Mouse (Mus musculus) ES-E14 (cell line): ENCODE measurements around the gene Med25. TPM values are rescaled to one million over a fixed set of nuclear protein-coding genes. Genes with fewer than 3 reads are reported as not detected.
A peak's percentile ranks its signal among the peaks of the same experiment; 100 is the strongest.

ENCODE experiments used
- DNase-seq: peaks from one replicate; pipeline ENCODE4 v3.0.0-alpha.2; 2013; ENCODE audit warnings: low read depth, low spot score
- H3K27ac ChIP-seq: 2 replicates; pipeline ENCODE4 v1.5.1; 2012; ENCODE audit warnings: low read depth, mild to moderate bottlenecking, low read length, moderate library complexity, mixed read lengths; ENCODE audit not compliant: poor library complexity, insufficient read depth, severe bottlenecking
- H3K36me3 ChIP-seq: 2 replicates; pipeline ENCODE4 v1.6.1; 2012; ENCODE audit warnings: mild to moderate bottlenecking, low read length, moderate library complexity, mixed read lengths; ENCODE audit not compliant: control insufficient read depth, poor library complexity, insufficient read depth, severe bottlenecking
- H3K4me1 ChIP-seq, 2 experiments: fragments of 150-350 bp in 1 of 2; sonication (generic) in 1 of 2; 2 replicates each; pipeline ENCODE4 v1.6.1; 2012; ENCODE audit warnings: low read length in 2 of 2, mild to moderate bottlenecking in 1 of 2, mixed read lengths in 1 of 2; ENCODE audit not compliant: control insufficient read depth in 2 of 2, insufficient read depth in 2 of 2, poor library complexity in 1 of 2
- H3K4me3 ChIP-seq, 2 experiments: fragments of 150-350 bp in 1 of 2; sonication (generic) in 1 of 2; 2 replicates each; pipeline ENCODE4 v1.5.1; 2012; ENCODE audit warnings: low read length in 2 of 2, low read depth in 1 of 2, mild to moderate bottlenecking in 1 of 2, mixed read lengths in 1 of 2; ENCODE audit not compliant: insufficient read depth in 1 of 2, poor library complexity in 1 of 2, severe bottlenecking in 1 of 2
- H3K9ac ChIP-seq: 2 replicates; pipeline ENCODE4 v1.6.1; 2012; ENCODE audit warnings: low read depth, mild to moderate bottlenecking, low read length, mixed read lengths; ENCODE audit not compliant: poor library complexity, insufficient read depth, severe bottlenecking
- H3K9me3 ChIP-seq: fragments of 150-350 bp; sonication (generic); 2 replicates; pipeline ENCODE4 v1.6.1; 2012; ENCODE audit warnings: low read depth, mild to moderate bottlenecking, low read length; ENCODE audit not compliant: control insufficient read depth, insufficient read depth
- CHD2 ChIP-seq: IDR thresholded peaks from 2 replicates; pipeline ENCODE4 v1.6.1; 2014; ENCODE audit warnings: mild to moderate bottlenecking, low read depth, low read length, inconsistent platforms
- HCFC1 ChIP-seq: IDR thresholded peaks from 2 replicates; pipeline ENCODE4 v1.6.1; 2012; ENCODE audit warnings: low read length, inconsistent platforms, borderline replicate concordance; ENCODE audit not compliant: insufficient read depth
- MAFK ChIP-seq: IDR thresholded peaks from 2 replicates; pipeline ENCODE4 v1.6.1; 2014; ENCODE audit warnings: mild to moderate bottlenecking, low read depth, low read length, inconsistent platforms; ENCODE audit not compliant: insufficient read depth
- ZC3H11A ChIP-seq: IDR thresholded peaks from 2 replicates; pipeline ENCODE4 v1.6.1; 2012; ENCODE audit warnings: low read depth, mild to moderate bottlenecking, inconsistent platforms, low read length, borderline replicate concordance
- ZNF384 ChIP-seq: IDR thresholded peaks from 2 replicates; pipeline ENCODE4 v1.6.1; 2012; ENCODE audit warnings: low read depth, low read length, inconsistent platforms
- in situ Hi-C, 2 experiments: fragments of 600-800 bp; cut with MboI; formaldehyde crosslinking; loops; one replicate each; pipeline ENCODE4 v1.15.1; 2025; ENCODE audit warnings: low sequenced_read_pairs in 2 of 2, inconsistent platforms in 1 of 2; ENCODE audit not compliant: unreplicated experiment in 2 of 2
- total RNA-seq: library from RNA; depleted of rRNA; stranded (reverse); fragments of 300-350 nt; gene quantifications from 2 replicates; pipeline ENCODE4 v1.2.3, GENCODE M21; 2012

Med25 gene
- total RNA-seq, 1 experiment, result 88.2 TPM

GRCm38 (mm10) chr7:44860576-44861428 is 31.7 kb downstream of the Med25 start:
- H3K27ac ChIP-seq, result no peak overlapping the region
- peaks cover 41% of the 10 kb centered on the region for H3K36me3 ChIP-seq
- TF ChIP-seq ZC3H11A (0 out of 2 replicates have a peak, but pooled peaks have one; percentile 3), MAFK (no peak), HCFC1 (no peak)
- H3K9me3 ChIP-seq, result no peaks in the 10 kb centered on the region
- peaks cover 5 to 8% of the 10 kb centered on the region in 2 experiments; a peak in 2 of 4 replicates for H3K4me1 ChIP-seq
- no peak overlapping the region for H3K9ac ChIP-seq
- DNase-seq, result no peak
- in situ Hi-C loops, result no loop called here
- H3K4me3 ChIP-seq, result no peak overlapping the region

- H3K4me1 ChIP-seq, result peaks cover 7 to 12% of the 10 kb centered on the region in 2 experiments; a peak in 3 of 4 replicates
- H3K36me3 ChIP-seq, result peaks cover 35% of the 10 kb centered on the region
- no peak overlapping the region for H3K9ac ChIP-seq
- H3K9me3 ChIP-seq, result no peaks in the 10 kb centered on the region
- in situ Hi-C loops, result no loop called here
- H3K27ac ChIP-seq, result no peak overlapping the region
- TF ChIP-seq HCFC1 (no peak), MAFK (no peak), ZNF384 (no peak), ZC3H11A (no peak), CHD2 (no peak)
- no peak overlapping the region for H3K4me3 ChIP-seq
- DNase-seq, result no peak
Measured at GRCm38 (mm10) chr7:44859896-44860295, 32.6 kb downstream of the Med25 start.

- Histone ChIP-seq H3K4me3 (peak overlapping the region; percentile 99), H3K9ac (no peak overlapping the region; the same call in 1 of the 2 replicates), H3K27ac (no peak overlapping the region), H3K36me3 (peaks cover 15% of the 10 kb centered on the region; the same call in 1 of the 2 replicates), H3K9me3 (no peaks in the 10 kb centered on the region), H3K4me1 (peaks cover 7 to 17% of the 10 kb centered on the region in 2 experiments)
- no peak for DNase-seq
- in situ Hi-C loops, result no loop called here
- TF ChIP-seq HCFC1, result no peak
- TF ChIP-seq MAFK, result no peak
- TF ChIP-seq ZC3H11A, result no peak
Measured at GRCm38 (mm10) chr7:44857905-44858304, 34.6 kb downstream of the Med25 start.

- H3K4me3 ChIP-seq, result peak within 1 kb of the TSS; percentile 99
- peaks cover 8% of the 10 kb centered on the region; the same call in 1 of the 2 replicates for H3K36me3 ChIP-seq
- H3K9ac ChIP-seq, result peak within 1 kb of the TSS; percentile 96
- in situ Hi-C loops, result no loop called here
- TF ChIP-seq ZNF384, result no peak
- 0 out of 2 replicates have a peak, but pooled peaks have one; percentile 4 for TF ChIP-seq MAFK
- 0 out of 2 replicates have a peak, but pooled peaks have one; percentile 23 for TF ChIP-seq HCFC1
- H3K9me3 ChIP-seq, result no peaks in the 10 kb centered on the region
- peak; percentile 89 for DNase-seq
- H3K27ac ChIP-seq, result peak within 1 kb of the TSS; percentile 78
- peaks cover 7 to 21% of the 10 kb centered on the region in 2 experiments for H3K4me1 ChIP-seq
Measured at GRCm38 (mm10) chr7:44857042-44857552, 35.4 kb downstream of the Med25 start, which contains the start of gene Pnkp. TSS of gene Pnkp (plus strand) at chr7:44857139.
